Mouse (Mus musculus): ENCODE measurements around the gene Myo1f. TPM values are rescaled to one million over a fixed set of nuclear protein-coding genes. Genes with fewer than 3 reads are reported as not detected.
"Not testable (repeated sequence)": the region's sequence is repeated elsewhere in the genome, so short reads cannot be mapped to it uniquely, and the experiment has no call there.

Myo1f gene
- polyA plus RNA-seq, 1 experiment from 2014 or later = 5.2 TPM

DNA sequence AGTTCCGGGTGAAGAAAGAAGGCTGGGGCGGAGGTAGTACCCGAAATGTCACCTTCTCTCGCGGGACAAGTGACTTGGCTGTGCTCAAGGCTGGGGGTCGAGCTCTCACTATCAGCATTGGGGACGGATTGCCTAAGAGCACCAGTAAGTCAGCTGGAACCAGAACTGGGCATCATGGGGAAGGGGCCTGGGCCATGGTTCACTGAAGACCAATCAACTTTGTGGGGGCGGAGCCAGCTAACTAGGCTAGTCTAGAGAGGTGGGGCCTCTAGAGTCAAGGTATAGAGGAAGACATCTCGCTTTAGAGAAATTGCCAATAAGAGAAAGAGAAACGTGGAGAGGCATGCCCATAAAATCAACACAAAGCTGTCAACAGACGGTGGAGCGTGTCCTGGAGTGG lies 46.4 kb downstream of the Myo1f start:
- no peak for ATAC-seq (ENCODE audit: low read depth)
- WGBS = 79% methylated on average over 12 of the region's 12 CpGs
- no peaks in the 10 kb centered on the region for H3K27me3 ChIP-seq (ENCODE audit: control insufficient read depth, insufficient read depth, low read depth, low read length)

GRCm38 (mm10) chr17:33607273-33607672 lies 51.8 kb downstream of the Myo1f start:
- no peak for ATAC-seq (ENCODE audit: low read depth)
- Histone ChIP-seq H3K27me3 (ENCODE audit: control insufficient read depth, insufficient read depth, low read depth, low read length) (no peaks in the 10 kb centered on the region), H3K4me2 (ENCODE audit: low read depth, low read length) (no peak overlapping the region), H3K27ac (ENCODE audit: low read length) (no peak overlapping the region), H3K9me3 (ENCODE audit: control insufficient read depth, low read length) (no peaks in the 10 kb centered on the region), H3K4me1 (replicated peaks; ENCODE audit: control insufficient read depth, insufficient read depth, low read length) (no peaks in the 10 kb centered on the region), H3K4me3 (ENCODE audit: low read length) (no peak overlapping the region), H3K36me3 (ENCODE audit: control insufficient read depth, insufficient read depth, low read length) (no peaks in the 10 kb centered on the region), H3K9ac (ENCODE audit: low read length) (no peak overlapping the region)
- 76% methylated on average over 2 of the region's 2 CpGs for WGBS

More for the DNA sequence above, 46.4 kb downstream of the Myo1f start:
- no peak overlapping the region for H3K4me3 ChIP-seq (ENCODE audit: low read length)
- peaks cover 9% of the 10 kb centered on the region for H3K9me3 ChIP-seq (ENCODE audit: control insufficient read depth, low read length)
- H3K4me1 ChIP-seq (replicated peaks; ENCODE audit: control insufficient read depth, insufficient read depth, low read length) = no peaks in the 10 kb centered on the region
- no peak overlapping the region for H3K27ac ChIP-seq (ENCODE audit: low read length)
- H3K4me2 ChIP-seq (ENCODE audit: low read depth, low read length) = no peak overlapping the region
- no peak overlapping the region for H3K9ac ChIP-seq (ENCODE audit: low read length)
- H3K36me3 ChIP-seq (ENCODE audit: control insufficient read depth, insufficient read depth, low read length) = no peaks in the 10 kb centered on the region

DNA sequence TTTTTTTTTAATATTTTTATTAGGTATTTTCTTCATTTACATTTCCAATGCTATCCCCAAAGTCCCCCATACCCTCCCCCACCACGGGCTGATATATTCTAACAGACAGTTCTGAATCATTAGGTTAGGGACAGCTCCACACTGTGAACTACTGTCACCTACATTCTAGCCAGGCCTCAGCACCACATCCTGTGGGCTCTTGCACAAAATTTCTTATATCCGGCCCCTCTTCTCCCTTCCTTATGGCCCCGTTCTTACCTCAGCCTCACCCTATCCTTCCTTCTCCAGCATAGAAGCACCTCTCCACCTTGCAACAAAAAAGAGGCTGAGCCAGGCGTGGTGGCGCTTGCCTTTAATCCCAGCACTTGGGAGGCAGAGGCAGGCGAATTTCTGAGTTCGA lies 55.0 kb downstream of the Myo1f start:
- Histone ChIP-seq H3K9ac (ENCODE audit: low read length) (no peak overlapping the region), H3K4me3 (ENCODE audit: low read length) (no peak overlapping the region), H3K27me3 (ENCODE audit: control insufficient read depth, insufficient read depth, low read depth, low read length) (no peaks in the 10 kb centered on the region), H3K36me3 (ENCODE audit: control insufficient read depth, insufficient read depth, low read length) (no peaks in the 10 kb centered on the region), H3K4me1 (replicated peaks; ENCODE audit: control insufficient read depth, insufficient read depth, low read length) (no peaks in the 10 kb centered on the region), H3K4me2 (ENCODE audit: low read depth, low read length) (no peak overlapping the region), H3K9me3 (ENCODE audit: control insufficient read depth, low read length) (no peaks in the 10 kb centered on the region), H3K27ac (ENCODE audit: low read length) (no peak overlapping the region)
- no peak for ATAC-seq (ENCODE audit: low read depth)
- 81% methylated on average over 7 of the region's 7 CpGs for WGBS

DNA sequence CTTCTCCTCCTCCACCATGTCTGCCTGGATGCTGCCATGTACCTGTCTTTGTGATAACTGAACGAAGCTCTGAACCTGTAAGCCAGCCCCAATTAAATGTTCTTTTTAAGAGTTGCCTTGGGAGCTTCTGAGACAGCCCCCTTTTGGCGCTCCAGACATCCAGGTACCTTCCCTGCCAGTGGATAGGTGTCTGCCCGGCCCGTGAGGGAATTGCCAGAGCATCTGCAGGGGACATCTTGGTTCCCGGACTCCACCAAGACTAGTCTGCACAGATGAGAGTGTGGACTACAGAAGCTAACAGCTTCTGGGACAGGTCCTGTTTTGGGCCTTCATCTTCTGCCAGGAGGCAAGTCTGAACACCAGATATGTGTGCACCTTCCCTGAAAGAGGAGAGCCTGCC lies 58.2 kb downstream of the Myo1f start:
- H3K9me3 ChIP-seq (ENCODE audit: control insufficient read depth, low read length); H3K4me2 ChIP-seq (ENCODE audit: low read depth, low read length); H3K4me3 ChIP-seq (ENCODE audit: low read length); H3K36me3 ChIP-seq (ENCODE audit: control insufficient read depth, insufficient read depth, low read length); H3K27me3 ChIP-seq (ENCODE audit: control insufficient read depth, insufficient read depth, low read depth, low read length); H3K9ac ChIP-seq (ENCODE audit: low read length); H3K4me1 ChIP-seq (replicated peaks; ENCODE audit: control insufficient read depth, insufficient read depth, low read length); H3K27ac ChIP-seq (ENCODE audit: low read length); ATAC-seq (ENCODE audit: low read depth): not testable (repeated sequence)
- WGBS = 71% methylated on average over 5 of the region's 5 CpGs

GRCm38 (mm10) chr17:33627281-33627680 lies 71.8 kb downstream of the Myo1f start:
- Histone ChIP-seq H3K4me1 (replicated peaks; ENCODE audit: control insufficient read depth, insufficient read depth, low read length) (peaks cover 10% of the 10 kb centered on the region), H3K4me3 (ENCODE audit: low read length) (no peak overlapping the region), H3K27ac (ENCODE audit: low read length) (no peak overlapping the region), H3K9me3 (ENCODE audit: control insufficient read depth, low read length) (no peaks in the 10 kb centered on the region), H3K27me3 (ENCODE audit: control insufficient read depth, insufficient read depth, low read depth, low read length) (no peaks in the 10 kb centered on the region), H3K36me3 (ENCODE audit: control insufficient read depth, insufficient read depth, low read length) (peaks cover 4% of the 10 kb centered on the region; the same call in 1 of the 2 replicates), H3K4me2 (ENCODE audit: low read depth, low read length) (no peak overlapping the region), H3K9ac (ENCODE audit: low read length) (no peak overlapping the region)
- WGBS = 89% methylated on average over 3 of the region's 3 CpGs
- no peak for ATAC-seq (ENCODE audit: low read depth)

DNA sequence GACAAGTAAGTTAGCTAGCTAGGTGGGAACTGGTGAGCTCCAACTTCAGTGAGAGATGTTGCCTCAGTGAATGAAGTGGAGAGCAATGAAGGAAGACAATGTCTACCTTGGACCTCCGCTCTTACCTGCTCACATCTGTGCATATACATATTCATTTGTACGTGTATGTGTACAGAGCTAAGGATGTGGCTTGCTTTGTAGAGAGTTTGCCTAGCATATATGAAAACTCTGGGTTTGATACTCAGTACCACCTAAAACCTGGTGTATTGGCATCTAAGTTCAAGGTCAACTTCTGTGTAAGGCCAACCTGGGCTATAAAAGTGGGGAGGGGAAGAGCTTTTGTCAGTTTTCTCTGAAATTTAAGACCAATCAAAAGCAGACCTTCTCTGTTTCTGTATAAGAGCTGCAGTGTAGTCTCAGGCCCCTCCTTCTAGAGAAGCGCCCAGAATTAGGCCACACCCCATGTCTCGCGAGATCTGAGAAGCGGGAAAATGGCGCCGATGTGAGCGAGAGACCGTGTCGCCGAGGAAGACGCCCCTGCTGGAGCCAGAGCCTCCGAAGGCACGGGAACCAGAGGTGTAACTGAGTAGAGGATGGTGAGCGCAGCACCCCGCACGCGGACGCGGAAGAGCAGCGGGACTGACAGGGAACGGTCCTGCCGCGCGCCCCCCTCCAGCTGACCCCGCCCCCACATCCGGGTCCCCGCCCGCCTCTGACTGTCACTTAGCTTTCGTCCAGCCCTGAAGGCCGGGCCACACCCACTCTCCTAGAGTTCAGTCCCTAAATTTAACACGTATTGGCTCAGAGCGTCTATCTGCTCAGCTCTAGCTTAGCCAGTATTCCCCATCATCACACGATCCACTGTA lies 73.3 kb downstream of the Myo1f start, which contains the start of gene Zfp414:
Zfp414 (plus strand) TSS at position 470 of the 866 bp plus-strand sequence.
- WGBS = 3% methylated on average over 34 of the region's 35 CpGs
- ATAC-seq (ENCODE audit: low read depth) = peak; percentile 99
- peak within 1 kb of the TSS; percentile 58 for H3K4me3 ChIP-seq (ENCODE audit: low read length)
- peak within 1 kb of the TSS; percentile 74 for H3K4me2 ChIP-seq (ENCODE audit: low read depth, low read length)
- no peaks in the 10 kb centered on the region for H3K9me3 ChIP-seq (ENCODE audit: control insufficient read depth, low read length)
- H3K27ac ChIP-seq (ENCODE audit: low read length) = peak within 1 kb of the TSS; percentile 95
- H3K4me1 ChIP-seq (replicated peaks; ENCODE audit: control insufficient read depth, insufficient read depth, low read length) = peaks cover 10% of the 10 kb centered on the region
- peaks cover 4% of the 10 kb centered on the region; the same call in 1 of the 2 replicates for H3K36me3 ChIP-seq (ENCODE audit: control insufficient read depth, insufficient read depth, low read length)
- H3K9ac ChIP-seq (ENCODE audit: low read length) = peak within 1 kb of the TSS; percentile 78
- no peaks in the 10 kb centered on the region for H3K27me3 ChIP-seq (ENCODE audit: control insufficient read depth, insufficient read depth, low read depth, low read length)

DNA sequence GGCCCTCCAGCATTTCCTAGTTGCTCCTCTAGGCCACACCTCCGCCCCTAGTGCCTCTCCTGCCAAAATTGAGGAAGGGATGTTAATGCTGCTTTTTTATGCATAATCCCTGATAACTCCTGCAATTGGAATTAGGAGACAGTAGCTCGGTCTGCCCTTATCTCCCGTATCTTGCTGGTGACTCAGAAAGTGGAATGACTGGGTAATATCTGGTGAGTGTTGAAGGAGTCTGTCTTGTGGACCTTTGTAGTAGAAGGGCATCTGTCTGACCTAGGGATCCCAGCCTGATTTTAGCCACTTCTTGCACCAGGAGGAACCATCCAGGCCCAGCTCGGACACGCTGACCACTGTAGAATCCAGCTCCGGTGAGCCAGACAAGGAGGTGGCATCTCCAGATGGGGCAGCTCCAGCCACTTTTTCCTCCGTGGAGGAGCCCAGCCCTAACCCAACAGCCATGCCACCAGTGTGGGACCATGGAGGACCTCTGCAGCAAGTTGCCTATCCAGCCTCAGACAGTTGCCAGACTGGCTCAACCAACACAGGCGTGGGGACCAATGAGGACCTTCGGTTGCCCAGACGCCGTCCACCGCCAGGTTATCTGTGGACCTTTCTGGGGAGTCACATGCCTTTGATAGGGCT lies 74.1 kb downstream of the Myo1f start:
- 54% methylated on average over 12 of the region's 12 CpGs for WGBS
- H3K36me3 ChIP-seq (ENCODE audit: control insufficient read depth, insufficient read depth, low read length) = peaks cover 4% of the 10 kb centered on the region; the same call in 1 of the 2 replicates
- H3K27me3 ChIP-seq (ENCODE audit: control insufficient read depth, insufficient read depth, low read depth, low read length) = no peaks in the 10 kb centered on the region
- H3K4me1 ChIP-seq (replicated peaks; ENCODE audit: control insufficient read depth, insufficient read depth, low read length) = peaks cover 10% of the 10 kb centered on the region
- peak overlapping the region; percentile 58 for H3K4me3 ChIP-seq (ENCODE audit: low read length)
- ATAC-seq (ENCODE audit: low read depth) = peak; percentile 13
- peak overlapping the region; percentile 95 for H3K27ac ChIP-seq (ENCODE audit: low read length)
- H3K4me2 ChIP-seq (ENCODE audit: low read depth, low read length) = peak overlapping the region; percentile 74
- H3K9me3 ChIP-seq (ENCODE audit: control insufficient read depth, low read length) = no peaks in the 10 kb centered on the region
- H3K9ac ChIP-seq (ENCODE audit: low read length) = peak overlapping the region; percentile 78

GRCm38 (mm10) chr17:33630171-33630895 lies 74.8 kb downstream of the Myo1f start:
- Histone ChIP-seq H3K27me3 (ENCODE audit: control insufficient read depth, insufficient read depth, low read depth, low read length) (no peaks in the 10 kb centered on the region), H3K4me1 (replicated peaks; ENCODE audit: control insufficient read depth, insufficient read depth, low read length) (peaks cover 10% of the 10 kb centered on the region), H3K36me3 (ENCODE audit: control insufficient read depth, insufficient read depth, low read length) (peaks cover 4% of the 10 kb centered on the region; the same call in 1 of the 2 replicates), H3K4me2 (ENCODE audit: low read depth, low read length) (peak overlapping the region; percentile 74), H3K4me3 (ENCODE audit: low read length) (no peak overlapping the region), H3K27ac (ENCODE audit: low read length) (no peak overlapping the region), H3K9ac (ENCODE audit: low read length) (no peak overlapping the region), H3K9me3 (ENCODE audit: control insufficient read depth, low read length) (no peaks in the 10 kb centered on the region)
- WGBS = 81% methylated on average over 13 of the region's 13 CpGs
- ATAC-seq (ENCODE audit: low read depth) = no peak

GRCm38 (mm10) chr17:33631236-33631635 lies 75.7 kb downstream of the Myo1f start:
- Histone ChIP-seq H3K27ac (ENCODE audit: low read length) (no peak overlapping the region), H3K27me3 (ENCODE audit: control insufficient read depth, insufficient read depth, low read depth, low read length) (no peaks in the 10 kb centered on the region), H3K9ac (ENCODE audit: low read length) (no peak overlapping the region), H3K4me3 (ENCODE audit: low read length) (no peak overlapping the region), H3K36me3 (ENCODE audit: control insufficient read depth, insufficient read depth, low read length) (peaks cover 4% of the 10 kb centered on the region; the same call in 1 of the 2 replicates), H3K9me3 (ENCODE audit: control insufficient read depth, low read length) (no peaks in the 10 kb centered on the region), H3K4me1 (replicated peaks; ENCODE audit: control insufficient read depth, insufficient read depth, low read length) (peaks cover 10% of the 10 kb centered on the region), H3K4me2 (ENCODE audit: low read depth, low read length) (no peak overlapping the region)
- ATAC-seq (ENCODE audit: low read depth) = no peak
- 88% methylated on average over 9 of the region's 9 CpGs for WGBS
